Mouse (Mus musculus): Measurements from ENCODE around the gene Plagl1. TPM values are rescaled to one million over a fixed set of nuclear protein-coding genes. Genes with fewer than 3 reads are reported as not detected.

Gene Plagl1
- total RNA-seq, 2 experiments from 2014 or later: 1.0 to 1.5 TPM

DNA sequence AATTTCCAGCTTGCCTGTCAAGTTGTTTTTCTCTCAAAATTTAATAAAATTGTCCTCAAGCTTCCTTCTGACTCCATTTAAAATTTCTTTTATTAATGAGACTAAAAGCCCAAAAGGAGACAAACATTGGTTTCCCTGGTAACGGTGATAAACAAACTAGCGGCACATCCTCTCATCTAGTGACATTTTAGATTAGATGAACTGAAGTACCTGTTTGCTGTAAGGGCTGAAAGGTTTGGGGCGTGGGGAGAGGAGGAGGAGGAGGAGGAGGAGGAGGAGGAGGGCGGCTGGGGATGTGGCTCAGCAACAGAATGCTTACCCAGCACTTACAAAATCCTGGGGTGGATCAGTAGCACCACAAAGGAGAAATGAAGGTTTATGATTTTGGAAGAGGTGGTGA lies 12.5 kb upstream of the Plagl1 start:
- intact Hi-C loops (cut with DNase I): no loop called here
- no peak for TF ChIP-seq CTCF (IDR thresholded peaks at IDR 0.05)

DNA sequence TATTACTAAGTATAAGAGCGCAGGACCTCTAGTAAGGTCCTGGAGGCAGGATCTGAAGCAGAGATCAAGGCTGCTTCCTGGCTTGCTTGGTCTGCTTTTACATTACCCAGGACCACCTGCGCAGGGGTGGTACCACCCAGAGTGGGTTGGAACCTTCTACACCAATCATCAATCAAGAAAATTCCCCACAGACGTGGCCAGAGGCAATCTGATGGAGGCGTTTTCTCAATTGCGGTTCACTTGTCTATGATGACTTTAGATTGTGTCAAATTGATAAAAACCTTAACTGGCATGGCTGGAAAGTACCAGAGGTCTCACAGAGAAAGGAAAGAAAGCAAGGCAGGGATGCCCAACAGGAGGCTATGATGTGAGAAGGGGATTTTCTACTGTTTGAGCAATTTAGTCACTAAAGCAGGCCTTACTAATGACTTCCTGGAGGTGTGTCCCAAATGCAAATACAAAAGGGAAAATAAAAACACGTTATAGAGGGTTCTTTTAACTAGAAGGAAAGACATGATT lies 3.4 kb upstream of the Plagl1 start:
- no peak overlapping the region for H3K27ac ChIP-seq
- TF ChIP-seq CTCF (IDR thresholded peaks at IDR 0.05): no peak
- no peak for DNase-seq
- no peak overlapping the region for H3K4me3 ChIP-seq
- intact Hi-C loops (cut with DNase I): no loop called here

More for the DNA sequence above, 12.5 kb upstream of the Plagl1 start:
- no peak overlapping the region for H3K27ac ChIP-seq
- no peak for DNase-seq
- H3K4me3 ChIP-seq: no peak overlapping the region

DNA sequence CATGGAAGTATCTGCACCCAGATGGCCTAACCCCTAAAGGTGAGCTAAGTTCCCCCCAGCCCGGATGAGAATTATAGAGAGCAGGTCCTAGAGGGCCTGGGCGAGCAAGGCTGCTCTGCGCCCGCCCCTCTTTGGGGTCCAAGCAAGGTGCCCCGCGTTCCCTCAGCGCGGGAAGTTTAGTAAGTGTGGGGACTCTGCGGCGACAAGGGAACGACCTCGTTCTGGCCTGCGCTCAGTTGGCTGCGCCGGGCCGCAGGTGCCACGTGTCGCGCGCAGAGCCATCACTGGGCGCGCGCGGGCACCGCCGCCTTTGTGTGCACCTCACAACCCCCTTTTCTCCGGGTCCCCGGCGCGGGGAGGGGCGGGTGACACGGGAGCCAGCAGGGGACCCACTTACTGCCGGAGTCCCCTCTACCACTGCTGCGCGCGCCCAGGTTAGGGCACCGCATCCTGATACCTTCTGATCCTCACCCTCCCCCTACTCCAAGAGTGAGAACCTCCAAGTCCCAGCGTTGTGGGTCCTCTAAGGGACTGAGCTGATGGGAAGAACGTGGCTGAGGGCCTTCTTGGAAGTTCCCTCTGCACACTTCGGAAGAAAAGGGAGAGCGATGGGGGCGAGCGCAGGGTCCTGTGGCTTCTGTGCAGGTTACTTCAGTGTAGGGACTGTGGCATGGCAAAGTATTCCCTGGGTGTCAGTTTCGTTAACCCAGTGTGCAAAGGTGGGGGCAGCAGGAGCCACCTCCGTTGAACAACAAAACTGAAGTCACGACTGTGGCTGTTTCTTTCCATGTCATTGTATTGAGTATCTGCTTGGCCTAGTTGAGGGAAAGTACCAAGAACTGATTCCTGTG lies 742 bp downstream of the Plagl1 start:
- no peak for TF ChIP-seq CTCF (IDR thresholded peaks at IDR 0.05)
- no peak overlapping the region for H3K4me3 ChIP-seq
- no peak overlapping the region for H3K27ac ChIP-seq
- no peak for DNase-seq
- intact Hi-C loops (cut with DNase I): no loop called here

DNA sequence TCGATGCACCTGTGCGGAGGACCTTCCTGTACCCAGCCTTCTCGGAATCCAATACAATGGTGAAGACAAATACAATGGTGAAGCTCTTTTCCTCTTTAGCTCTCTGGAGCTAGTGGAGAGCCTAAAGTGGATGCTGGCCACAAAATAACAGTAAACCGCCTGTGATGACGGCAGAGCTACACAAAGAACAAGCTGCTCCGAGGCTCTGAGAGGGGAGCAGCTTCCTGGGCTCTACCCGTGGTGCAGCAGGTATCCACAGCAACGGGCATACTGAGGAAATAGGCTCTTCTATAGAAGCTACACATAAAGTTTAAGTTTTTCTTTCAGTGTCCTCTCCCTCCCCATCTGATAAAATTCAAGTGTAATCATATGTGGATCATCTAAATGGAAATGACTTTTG lies 2.1 kb downstream of the Plagl1 start:
- no peak for TF ChIP-seq CTCF (IDR thresholded peaks at IDR 0.05)
- Histone ChIP-seq H3K4me3 (no peak overlapping the region), H3K27ac (no peak overlapping the region)
- DNase-seq: no peak
- intact Hi-C loops (cut with DNase I): no loop called here

DNA sequence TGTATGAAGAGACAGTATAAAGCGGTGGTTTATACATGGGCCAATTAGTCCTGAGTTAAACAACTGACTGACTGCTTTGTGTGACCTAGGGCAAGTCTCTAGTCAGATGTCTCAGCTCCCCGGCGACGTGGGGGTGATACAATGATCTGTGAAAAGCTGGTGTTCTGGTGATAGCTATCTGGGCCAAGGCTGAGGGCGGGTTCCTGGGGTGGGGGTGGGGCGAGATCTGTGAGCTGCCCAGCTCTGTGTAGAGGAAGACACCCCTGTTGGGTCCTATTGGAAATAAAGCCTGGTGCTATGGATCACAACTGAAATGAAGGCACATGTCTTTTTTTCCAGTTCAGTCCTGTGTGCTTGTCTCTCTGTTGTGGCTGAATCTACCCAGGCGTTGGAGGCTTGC lies 3.2 kb downstream of the Plagl1 start:
- no peak for DNase-seq
- H3K4me3 ChIP-seq: no peak overlapping the region
- H3K27ac ChIP-seq: no peak overlapping the region
- intact Hi-C loops (cut with DNase I): no loop called here
- no peak for TF ChIP-seq CTCF (IDR thresholded peaks at IDR 0.05)

- TF ChIP-seq CTCF (IDR thresholded peaks at IDR 0.05): no peak
- intact Hi-C loops (cut with DNase I): no loop called here
- Histone ChIP-seq H3K27ac (no peak overlapping the region), H3K4me3 (no peak overlapping the region)
- DNase-seq: no peak
These were observed 4.9 kb downstream of the Plagl1 start for GRCm38 (mm10) chr10:13065129-13065752.

- intact Hi-C loops (cut with DNase I): no loop called here
- no peak overlapping the region for H3K27ac ChIP-seq
- no peak for DNase-seq
- no peak overlapping the region for H3K4me3 ChIP-seq
- no peak for TF ChIP-seq CTCF (IDR thresholded peaks at IDR 0.05)
These were observed 10.7 kb downstream of the Plagl1 start for GRCm38 (mm10) chr10:13071031-13071430.

- no peak for DNase-seq
- TF ChIP-seq CTCF (IDR thresholded peaks at IDR 0.05): no peak
- Histone ChIP-seq H3K27ac (no peak overlapping the region), H3K4me3 (no peak overlapping the region)
- intact Hi-C loops (cut with DNase I): no loop called here
These were observed 16.7 kb downstream of the Plagl1 start for GRCm38 (mm10) chr10:13076807-13077532.

DNA sequence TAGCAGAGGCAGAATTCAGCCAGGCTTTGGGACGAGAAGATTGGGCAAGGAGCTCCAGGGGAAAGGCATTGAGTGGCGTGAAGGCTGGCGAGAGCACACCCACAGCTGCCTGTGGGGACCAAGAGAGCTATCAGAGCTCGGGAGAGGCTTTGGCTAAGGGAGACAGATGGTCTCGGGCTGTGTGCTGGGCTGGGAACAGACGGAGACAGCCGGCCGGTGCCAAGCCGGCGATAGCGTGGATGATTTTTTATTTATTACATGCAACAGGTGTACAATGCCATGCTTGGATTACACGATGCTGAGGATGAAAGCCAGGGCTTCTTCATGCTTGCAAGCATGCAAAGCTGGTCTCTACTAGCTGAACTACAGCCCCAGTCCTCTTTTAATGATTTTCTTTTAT lies 22.2 kb downstream of the Plagl1 start:
- Histone ChIP-seq H3K4me3 (no peak overlapping the region), H3K27ac (no peak overlapping the region)
- no peak for DNase-seq
- no peak for TF ChIP-seq CTCF (IDR thresholded peaks at IDR 0.05)
- intact Hi-C loops (cut with DNase I): no loop called here

DNA sequence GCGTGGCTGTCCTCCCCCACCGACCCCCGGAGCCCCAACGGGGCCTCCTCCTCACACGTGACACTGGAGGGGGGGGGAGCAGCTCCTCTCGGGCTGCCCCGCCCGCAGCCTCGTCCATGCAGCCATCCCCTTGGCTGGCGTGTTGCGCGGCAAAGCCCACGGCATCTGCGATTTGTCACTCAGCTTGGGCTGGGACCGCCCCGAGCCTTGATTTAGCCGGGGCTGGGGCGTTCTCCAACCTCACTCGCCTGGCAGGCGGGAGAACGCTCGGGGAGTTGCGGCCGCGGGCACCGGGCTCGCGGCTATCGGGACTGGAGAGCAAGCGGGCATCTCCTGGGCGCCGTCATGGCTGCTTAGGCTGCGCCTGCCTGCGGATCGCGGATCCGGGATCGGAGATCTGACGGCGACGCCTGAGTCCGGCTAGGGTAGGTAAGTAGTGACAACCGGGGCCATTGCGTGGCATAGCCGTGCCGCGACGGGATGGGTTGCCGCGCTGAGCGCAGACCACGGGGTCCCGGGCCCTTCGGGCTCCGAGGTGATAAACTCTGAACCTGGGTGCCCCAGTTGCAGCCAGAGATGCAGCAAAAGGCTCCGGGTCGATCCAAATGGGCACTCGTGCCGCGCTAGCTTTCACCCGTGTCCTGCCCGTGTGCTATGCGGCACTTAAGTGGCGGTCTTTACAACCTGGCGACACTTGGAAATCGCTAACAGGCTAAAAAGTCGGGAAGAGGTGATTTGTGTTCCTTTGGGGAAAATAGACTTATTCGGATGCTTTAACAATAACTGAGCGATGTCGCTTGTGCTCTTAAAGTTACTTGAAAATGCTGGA lies 30.5 kb downstream of the Plagl1 start:
- TF ChIP-seq CTCF (IDR thresholded peaks at IDR 0.05): no peak
- DNase-seq: peak; percentile 82
- peak overlapping the region; percentile 81 for H3K4me3 ChIP-seq
- intact Hi-C loops (cut with DNase I): no loop called here
- H3K27ac ChIP-seq: peak overlapping the region; percentile 51

GRCm38 (mm10) chr10:13092996-13093395 lies 32.7 kb downstream of the Plagl1 start:
- Histone ChIP-seq H3K27ac (no peak overlapping the region), H3K4me3 (no peak overlapping the region)
- TF ChIP-seq CTCF (IDR thresholded peaks at IDR 0.05): no peak
- no peak for DNase-seq
- intact Hi-C loops (cut with DNase I): no loop called here

GRCm38 (mm10) chr10:13098895-13099294 lies 38.6 kb downstream of the Plagl1 start:
- no peak for DNase-seq
- H3K27ac ChIP-seq: no peak overlapping the region
- no peak overlapping the region for H3K4me3 ChIP-seq
- no peak for TF ChIP-seq CTCF (IDR thresholded peaks at IDR 0.05)
- intact Hi-C loops (cut with DNase I): no loop called here

All from gastrocnemius, adult 2 months (tissue).